Mouse (Mus musculus): ENCODE measurements around the gene Abi1. TPM values are rescaled to one million over a fixed set of nuclear protein-coding genes. Genes with fewer than 3 reads are reported as not detected.
A peak's percentile ranks its signal among the peaks of the same experiment; 100 is the strongest.
"Not testable (repeated sequence)": the region's sequence is repeated elsewhere in the genome, so short reads cannot be mapped to it uniquely, and the experiment has no call there.

Gene Abi1
- total RNA-seq, 2 experiments from 2014 or later: 89.4 to 103 TPM

- no peak for DNase-seq
- intact Hi-C loops (cut with DNase I): no loop called here
Observed at GRCm38 (mm10) chr2:23034692-23035435, 5.2 kb downstream of the Abi1 start.

GRCm38 (mm10) chr2:23030631-23031030 is 9.4 kb downstream of the Abi1 start:
- intact Hi-C loops (cut with DNase I): no loop called here
- no peak for DNase-seq

- intact Hi-C loops (cut with DNase I): loop anchor here (2.0 kb wide), 1 partner anchor 66 kb away; no protein-coding TSS in a partner anchor
- DNase-seq: no peak
Observed at GRCm38 (mm10) chr2:23028826-23029225, 11.2 kb downstream of the Abi1 start.

GRCm38 (mm10) chr2:23026379-23026778 is 13.7 kb downstream of the Abi1 start:
- intact Hi-C loops (cut with DNase I): no loop called here
- no peak for DNase-seq

- DNase-seq: no peak
- intact Hi-C loops (cut with DNase I): no loop called here
Observed at GRCm38 (mm10) chr2:23023714-23024282, 16.2 kb downstream of the Abi1 start.

- no peak for DNase-seq
- intact Hi-C loops (cut with DNase I): no loop called here
Observed at GRCm38 (mm10) chr2:23023023-23023422, 17.0 kb downstream of the Abi1 start.

GRCm38 (mm10) chr2:23021721-23022120 is 18.3 kb downstream of the Abi1 start:
- intact Hi-C loops (cut with DNase I): no loop called here
- DNase-seq: no peak

- intact Hi-C loops (cut with DNase I): no loop called here
- no peak for DNase-seq
Observed at GRCm38 (mm10) chr2:23021320-23021719, 18.7 kb downstream of the Abi1 start.

GRCm38 (mm10) chr2:23019170-23019569 is 20.9 kb downstream of the Abi1 start:
- no peak for DNase-seq
- intact Hi-C loops (cut with DNase I): no loop called here

- intact Hi-C loops (cut with DNase I): no loop called here
- no peak for DNase-seq
Observed at GRCm38 (mm10) chr2:23016121-23016520, 23.9 kb downstream of the Abi1 start.

- DNase-seq: no peak
- intact Hi-C loops (cut with DNase I): no loop called here
Observed at GRCm38 (mm10) chr2:23015335-23015734, 24.7 kb downstream of the Abi1 start.

- DNase-seq; intact Hi-C loops (cut with DNase I): not testable (repeated sequence)
Observed at GRCm38 (mm10) chr2:23014935-23015334, 25.1 kb downstream of the Abi1 start.

GRCm38 (mm10) chr2:23008256-23008655 is 31.8 kb downstream of the Abi1 start:
- DNase-seq: no peak
- intact Hi-C loops (cut with DNase I): no loop called here

GRCm38 (mm10) chr2:23007577-23007976 is 32.5 kb downstream of the Abi1 start:
- no peak for DNase-seq
- intact Hi-C loops (cut with DNase I): no loop called here

GRCm38 (mm10) chr2:23007149-23007548 is 32.9 kb downstream of the Abi1 start:
- intact Hi-C loops (cut with DNase I): no loop called here
- no peak for DNase-seq

GRCm38 (mm10) chr2:23006219-23006618 is 33.8 kb downstream of the Abi1 start:
- DNase-seq: no peak
- intact Hi-C loops (cut with DNase I): no loop called here

GRCm38 (mm10) chr2:23002637-23003036 is 37.4 kb downstream of the Abi1 start:
- DNase-seq: no peak
- intact Hi-C loops (cut with DNase I): no loop called here

- DNase-seq: no peak
- intact Hi-C loops (cut with DNase I): no loop called here
Observed at GRCm38 (mm10) chr2:22999620-23000019, 40.4 kb downstream of the Abi1 start.

- DNase-seq: no peak
Observed at GRCm38 (mm10) chr2:22998804-22999203, 41.2 kb downstream of the Abi1 start.

GRCm38 (mm10) chr2:22998015-22998414 is 42.0 kb downstream of the Abi1 start:
- DNase-seq: no peak
- intact Hi-C loops (cut with DNase I): no loop called here

More at GRCm38 (mm10) chr2:22998804-22999203, 41.2 kb downstream of the Abi1 start:
- intact Hi-C loops (cut with DNase I): no loop called here

GRCm38 (mm10) chr2:22996071-22996470 is 44.0 kb downstream of the Abi1 start:
- intact Hi-C loops (cut with DNase I): no loop called here
- DNase-seq: no peak

- intact Hi-C loops (cut with DNase I): no loop called here
- DNase-seq: peak; percentile 12
Observed at GRCm38 (mm10) chr2:22985973-22986657, 53.9 kb downstream of the Abi1 start.
